14 mouse cellular contexts compared by ENCODE assay signal in the genomic region with DNA sequence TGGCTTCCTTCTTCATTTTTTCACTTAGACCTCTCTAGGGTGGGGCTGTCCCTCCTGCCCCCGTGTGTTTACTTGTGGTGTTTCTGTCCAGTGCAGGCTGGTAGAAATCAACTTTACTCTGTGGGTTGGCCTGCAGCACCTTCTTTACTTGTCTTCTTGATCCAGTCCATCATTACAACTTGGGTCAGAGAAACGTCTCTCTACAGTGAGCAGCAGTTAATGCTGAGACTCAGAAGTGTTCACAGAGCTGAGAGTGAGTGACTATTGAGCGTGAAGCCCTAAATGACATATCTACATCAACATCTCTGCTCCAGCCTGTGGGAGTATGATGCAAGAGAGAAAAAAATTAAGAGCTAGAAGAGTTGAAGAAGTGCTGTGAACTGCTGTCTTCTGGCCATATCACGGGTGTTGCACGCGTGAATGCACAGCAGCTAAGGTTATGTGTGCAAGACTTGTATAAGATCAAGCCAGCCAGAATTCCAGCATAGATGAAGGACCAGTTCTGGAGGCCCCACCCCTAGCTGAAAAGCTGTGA.
"Had no signal": no experiment of that assay in that cellular context is flagged by ENCODE, and none has a peak within 500 bp of the region (broad histone marks: within the 10 kb centered on the region; RNA-seq: fewer than 3 reads in every experiment).

No protein-coding gene starts in this region.

- H3K4me2 ChIP-seq: lung, embryonic 14.5 days; midbrain, embryonic 13.5 days; neural tube, embryonic 12.5 days had no signal

- H3K36me3 ChIP-seq: midbrain, embryonic 10.5 days; midbrain, embryonic 13.5 days; neural tube, embryonic 12.5 days had no signal

- ATAC-seq: midbrain, embryonic 13.5 days; midbrain, embryonic 16.5 days had no signal

- H3K27me3 ChIP-seq: midbrain, embryonic 13.5 days; neural tube, embryonic 12.5 days had no signal

- H3K9ac ChIP-seq: liver, embryonic 14.5 days; lung, embryonic 14.5 days; midbrain, embryonic 13.5 days; neural tube, embryonic 12.5 days had no signal

- H3K9me3 ChIP-seq: midbrain, embryonic 13.5 days; neural tube, embryonic 12.5 days had no signal

- DNase-seq: lung, adult 18-20 months; lung, embryonic 14.5 days; lung, postnatal 10 days; lung, postnatal 4 days; right cerebral cortex, postnatal 14 days; thymus, adult 2 months; thymus, postnatal 25 days; thymus, postnatal 4 days had no signal

- H3K4me3 ChIP-seq: midbrain, embryonic 10.5 days; midbrain, embryonic 13.5 days; myocyte; neural tube, embryonic 12.5 days had no signal

- H3K27ac ChIP-seq: liver, embryonic 14.5 days; midbrain, embryonic 13.5 days; neural tube, embryonic 12.5 days had no signal

- H3K4me1 ChIP-seq: neural tube, embryonic 12.5 days had no signal
